Mouse (Mus musculus) neural tube, embryonic 11.5 days (tissue): ENCODE results near the gene Prkar1b. TPM values are rescaled to one million over a fixed set of nuclear protein-coding genes. Genes with fewer than 3 reads are reported as not detected.
A peak's percentile ranks its signal among the peaks of the same experiment; 100 is the strongest.

Experiments used
- ATAC-seq: fragments of 200-750 bp; cut with Nextera tagmentation; 2 replicates; pipeline ENCODE4 v1.8.0; 2017; ENCODE audit warnings: moderate number of reproducible peaks, mild to moderate bottlenecking, moderate TSS enrichment, moderate library complexity; ENCODE audit not compliant: insufficient read depth, low FRiP score, low TSS enrichment
- DNase-seq: peaks from one replicate; pipeline ENCODE4 v3.0.0-alpha.2; 2015; ENCODE audit warnings: low spot score
- H3K27ac ChIP-seq: fragments of 300-500 bp; sonication (generic); 2 replicates; pipeline ENCODE4 v1.5.1; 2014; ENCODE audit warnings: low read depth, mild to moderate bottlenecking, low read length
- H3K27me3 ChIP-seq: fragments of 300-500 bp; sonication (generic); 2 replicates; pipeline ENCODE4 v1.6.1; 2014; ENCODE audit warnings: mild to moderate bottlenecking, low read length, mixed read lengths; ENCODE audit not compliant: control insufficient read depth, insufficient read depth
- H3K36me3 ChIP-seq: fragments of 300-500 bp; sonication (generic); 2 replicates; pipeline ENCODE4 v1.6.1; 2014; ENCODE audit warnings: mild to moderate bottlenecking, low read length, moderate library complexity, mixed read lengths; ENCODE audit not compliant: control insufficient read depth, insufficient read depth
- H3K4me1 ChIP-seq: fragments of 300-500 bp; sonication (generic); 2 replicates; pipeline ENCODE4 v1.6.1; 2014; ENCODE audit warnings: low read length, mixed read lengths; ENCODE audit not compliant: control insufficient read depth, insufficient read depth
- H3K4me2 ChIP-seq: fragments of 300-500 bp; sonication (generic); 2 replicates; pipeline ENCODE4 v1.6.1; 2014; ENCODE audit warnings: low read depth, mild to moderate bottlenecking, moderate library complexity
- H3K4me3 ChIP-seq: fragments of 300-500 bp; sonication (generic); 2 replicates; pipeline ENCODE4 v1.5.1; 2014; ENCODE audit warnings: low read depth, low read length
- H3K9ac ChIP-seq: fragments of 300-500 bp; sonication (generic); 2 replicates; pipeline ENCODE4 v1.6.1; 2014; ENCODE audit warnings: mild to moderate bottlenecking, low read length
- H3K9me3 ChIP-seq: fragments of 300-500 bp; sonication (generic); 2 replicates; pipeline ENCODE4 v1.6.1; 2016; ENCODE audit warnings: low read length; ENCODE audit not compliant: control insufficient read depth
- WGBS: fragments of 180-500 bp; shearing (Covaris S2); extraction: QIAGEN DNeasy Blood & Tissue Kit; methylation state at CpG from one replicate; pipeline ENCODE4 v1.1.7; 2014; 5-methylcytosine and 5-hydroxymethylcytosine counted together
- polyA plus RNA-seq: library from polyadenylated mRNA; unstranded; fragments of >200 nt; fragmentation: Nextera tagmentation; extraction: Ambion mirVana; gene quantifications from 2 replicates; pipeline ENCODE4 v1.2.1, GENCODE M21; 2014

The Prkar1b gene
- polyA plus RNA-seq, 1 experiment from 2014 or later = 39.4 TPM

- no peak for ATAC-seq
- H3K9me3 ChIP-seq = no peaks in the 10 kb centered on the region
- H3K36me3 ChIP-seq = no peaks in the 10 kb centered on the region; the same call in 1 of the 2 replicates
- H3K27ac ChIP-seq = no peak overlapping the region
- H3K4me2 ChIP-seq = no peak overlapping the region
- no peaks in the 10 kb centered on the region for H3K27me3 ChIP-seq
- no peak for DNase-seq
- no peak overlapping the region for H3K9ac ChIP-seq
- 87% methylated on average over 2 of the region's 2 CpGs for WGBS
- no peaks in the 10 kb centered on the region for H3K4me1 ChIP-seq
- H3K4me3 ChIP-seq = no peak overlapping the region
These were observed 39.5 kb downstream of the Prkar1b start for GRCm38 (mm10) chr5:139110140-139110855.

DNA sequence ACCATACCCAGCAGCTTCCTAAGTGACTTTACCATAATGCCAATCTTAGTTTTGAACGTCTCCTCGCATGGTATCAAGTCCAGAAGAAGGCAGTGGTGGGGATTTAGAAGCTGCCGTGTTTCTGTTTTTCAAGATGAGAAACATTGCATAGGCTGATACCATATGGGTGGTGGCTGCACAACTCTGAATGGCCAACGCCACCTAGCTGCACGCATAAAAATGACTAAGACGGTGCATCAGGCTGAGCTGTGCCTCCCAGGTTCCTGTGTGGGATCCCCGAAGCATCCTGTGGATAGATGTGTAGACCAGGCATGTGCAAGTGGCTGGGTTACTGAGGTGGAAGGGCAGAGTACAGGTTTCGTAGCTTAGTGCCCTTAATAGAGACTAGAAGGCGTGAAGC, 42.0 kb downstream of the Prkar1b start:
- H3K9me3 ChIP-seq = no peaks in the 10 kb centered on the region
- no peak for ATAC-seq
- no peak overlapping the region for H3K9ac ChIP-seq
- H3K4me2 ChIP-seq = no peak overlapping the region
- 79% methylated on average over 9 of the region's 9 CpGs for WGBS
- H3K4me1 ChIP-seq = no peaks in the 10 kb centered on the region
- DNase-seq = no peak
- H3K27me3 ChIP-seq = no peaks in the 10 kb centered on the region
- no peak overlapping the region for H3K27ac ChIP-seq
- no peak overlapping the region for H3K4me3 ChIP-seq
- no peaks in the 10 kb centered on the region; the same call in 1 of the 2 replicates for H3K36me3 ChIP-seq

DNA sequence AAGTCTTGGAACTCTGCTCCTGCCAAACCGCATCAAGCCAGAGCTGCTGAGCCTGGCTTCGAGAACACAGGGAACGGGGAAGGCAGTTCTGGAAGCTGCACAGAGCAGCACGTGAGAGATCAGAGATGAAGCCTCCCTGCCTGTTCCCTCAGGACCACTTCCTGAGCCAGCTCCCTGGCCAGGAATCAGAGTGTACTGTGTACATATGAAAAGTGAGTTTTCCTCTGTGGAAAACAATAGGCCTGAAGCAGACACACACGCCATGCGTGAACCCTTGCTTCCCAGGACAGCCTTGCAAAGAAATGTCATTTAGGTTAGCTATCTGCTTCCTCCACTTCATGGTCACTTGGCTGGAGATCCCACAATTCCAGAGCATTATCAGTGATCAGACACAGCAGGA, 48.0 kb downstream of the Prkar1b start:
- H3K9me3 ChIP-seq = no peaks in the 10 kb centered on the region
- no peak overlapping the region for H3K4me2 ChIP-seq
- no peaks in the 10 kb centered on the region for H3K36me3 ChIP-seq
- 83% methylated on average over 6 of the region's 6 CpGs for WGBS
- no peak for ATAC-seq
- no peaks in the 10 kb centered on the region for H3K27me3 ChIP-seq
- DNase-seq = no peak
- H3K27ac ChIP-seq = no peak overlapping the region
- H3K4me3 ChIP-seq = no peak overlapping the region
- H3K4me1 ChIP-seq = no peaks in the 10 kb centered on the region
- no peak overlapping the region for H3K9ac ChIP-seq

DNA sequence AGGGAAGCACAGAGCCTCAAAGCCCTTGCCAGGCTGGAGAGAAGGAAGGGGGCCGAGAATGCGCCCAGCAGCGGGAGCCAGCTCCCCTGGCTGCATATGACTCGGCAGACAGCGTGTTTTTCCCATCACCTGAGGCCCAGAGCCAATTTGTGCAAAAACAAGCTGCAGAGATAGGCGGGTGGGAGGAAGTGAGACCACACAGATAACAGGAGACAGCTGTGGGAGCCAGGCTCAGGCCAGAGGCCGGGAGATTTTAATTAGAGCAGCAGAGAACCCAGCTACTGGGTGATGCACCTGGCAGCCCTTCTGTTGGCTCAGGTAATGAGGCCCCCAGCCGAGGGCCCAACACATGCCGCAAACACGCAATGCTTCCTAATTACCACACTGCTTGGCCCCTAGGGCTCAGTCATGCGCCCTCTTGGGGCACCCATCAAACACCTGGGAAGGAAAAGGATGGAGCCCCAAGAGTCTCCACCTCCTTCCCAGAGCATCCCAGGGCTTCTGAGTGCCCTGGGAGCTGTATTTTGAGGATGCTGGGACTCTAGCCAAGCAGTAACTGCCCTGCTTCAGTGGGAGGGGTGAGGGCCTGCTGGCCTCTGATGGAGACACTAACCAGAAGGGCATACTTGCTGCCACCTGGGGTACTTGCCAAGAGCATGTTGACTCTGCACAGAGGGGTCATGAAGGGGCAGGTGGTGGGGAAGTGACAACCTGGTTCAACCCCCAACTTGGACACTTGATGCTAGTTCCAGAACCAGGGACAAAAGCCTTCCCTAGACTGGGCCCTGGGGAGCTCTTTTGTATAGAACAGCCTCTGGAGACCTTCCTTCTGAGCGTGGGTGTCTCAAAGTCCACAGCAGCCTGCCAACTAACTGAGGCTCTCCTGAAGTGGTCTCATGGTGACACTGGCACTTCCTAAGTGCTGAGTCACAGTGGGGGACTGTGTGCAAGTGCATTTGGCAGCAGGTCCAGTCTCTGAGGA, 50.5 kb downstream of the Prkar1b start:
- Histone ChIP-seq H3K9ac (no peak overlapping the region), H3K27me3 (no peaks in the 10 kb centered on the region), H3K9me3 (no peaks in the 10 kb centered on the region), H3K27ac (no peak overlapping the region), H3K36me3 (no peaks in the 10 kb centered on the region), H3K4me3 (no peak overlapping the region), H3K4me1 (no peaks in the 10 kb centered on the region), H3K4me2 (no peak overlapping the region)
- DNase-seq (no peak), ATAC-seq (no peak)
- 55% methylated on average over 12 of the region's 12 CpGs for WGBS

- no peaks in the 10 kb centered on the region for H3K27me3 ChIP-seq
- H3K27ac ChIP-seq = no peak overlapping the region
- H3K9me3 ChIP-seq = no peaks in the 10 kb centered on the region
- WGBS = 77% methylated on average over 8 of the region's 8 CpGs
- H3K4me1 ChIP-seq = no peaks in the 10 kb centered on the region
- ATAC-seq (no peak), DNase-seq (no peak)
- no peaks in the 10 kb centered on the region for H3K36me3 ChIP-seq
- H3K4me2 ChIP-seq = no peak overlapping the region
- H3K4me3 ChIP-seq = no peak overlapping the region
- no peak overlapping the region for H3K9ac ChIP-seq
These were observed 54.3 kb downstream of the Prkar1b start for GRCm38 (mm10) chr5:139095297-139096110.

DNA sequence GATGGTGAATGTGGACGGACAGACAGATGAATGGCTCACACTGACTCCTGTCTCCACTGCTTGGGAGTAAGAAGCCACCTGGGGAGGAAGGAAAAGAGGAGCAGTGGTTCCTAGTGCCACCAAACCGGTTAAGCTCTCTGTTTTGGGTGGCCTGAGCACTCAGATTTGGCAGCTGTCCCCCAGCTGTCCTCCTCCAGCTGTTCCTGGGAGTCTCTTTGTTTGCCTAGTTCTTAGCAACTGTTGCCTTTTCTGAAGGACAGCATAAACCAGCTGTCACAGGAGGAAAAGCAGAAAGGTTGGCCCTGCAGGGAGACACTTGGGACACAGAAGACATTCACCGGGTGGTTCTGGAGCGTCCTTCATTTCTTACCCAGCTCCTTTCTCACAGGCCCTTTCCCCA, 56.3 kb downstream of the Prkar1b start:
- Histone ChIP-seq H3K4me2 (no peak overlapping the region), H3K4me3 (no peak overlapping the region), H3K9ac (no peak overlapping the region), H3K9me3 (no peaks in the 10 kb centered on the region), H3K27me3 (no peaks in the 10 kb centered on the region), H3K27ac (no peak overlapping the region), H3K4me1 (no peaks in the 10 kb centered on the region), H3K36me3 (no peaks in the 10 kb centered on the region)
- 68% methylated on average over 4 of the region's 4 CpGs for WGBS
- ATAC-seq (no peak), DNase-seq (no peak)

DNA sequence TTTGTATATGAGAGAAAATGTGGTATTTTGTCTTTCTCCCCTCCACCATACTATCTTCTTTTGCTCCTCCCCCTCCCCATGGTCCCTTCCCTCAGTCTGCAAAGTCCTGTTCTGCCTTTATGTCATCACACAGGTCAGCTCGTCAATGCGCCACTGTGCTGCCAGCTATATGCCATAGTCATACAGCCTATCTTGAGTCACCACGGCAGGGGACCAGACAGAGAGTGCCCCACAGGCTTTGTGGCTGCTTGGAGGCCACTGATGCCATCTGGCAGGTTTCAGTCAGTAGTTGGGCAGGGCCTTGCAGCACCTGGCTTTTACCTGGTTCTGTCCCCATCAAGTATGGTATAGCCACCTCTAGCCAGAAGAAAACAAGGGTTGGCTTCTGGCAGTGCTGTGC, 58.1 kb downstream of the Prkar1b start:
- ATAC-seq (no peak), DNase-seq (no peak)
- WGBS = 85% methylated on average over 3 of the region's 3 CpGs
- no peak overlapping the region for H3K9ac ChIP-seq
- no peaks in the 10 kb centered on the region for H3K36me3 ChIP-seq
- H3K4me3 ChIP-seq = no peak overlapping the region
- no peak overlapping the region for H3K27ac ChIP-seq
- no peaks in the 10 kb centered on the region for H3K4me1 ChIP-seq
- H3K27me3 ChIP-seq = no peaks in the 10 kb centered on the region
- H3K4me2 ChIP-seq = no peak overlapping the region
- no peaks in the 10 kb centered on the region for H3K9me3 ChIP-seq

- DNase-seq = peak; percentile 7
These were observed 59.6 kb downstream of the Prkar1b start for GRCm38 (mm10) chr5:139090162-139090561.

More at GRCm38 (mm10) chr5:139090162-139090561, 59.6 kb downstream of the Prkar1b start:
- WGBS = 92% methylated on average over 1 of the region's 1 CpGs
- no peak for ATAC-seq
- no peak overlapping the region for H3K9ac ChIP-seq
- no peaks in the 10 kb centered on the region for H3K27me3 ChIP-seq
- H3K9me3 ChIP-seq = no peaks in the 10 kb centered on the region
- no peak overlapping the region for H3K27ac ChIP-seq
- no peaks in the 10 kb centered on the region for H3K4me1 ChIP-seq
- H3K4me2 ChIP-seq = no peak overlapping the region
- H3K4me3 ChIP-seq = no peak overlapping the region
- H3K36me3 ChIP-seq = no peaks in the 10 kb centered on the region
